Mouse (Mus musculus): ENCODE measurements at regions not wholly inside any gene's neighbourhood (a gene's known extent, or its start where the extent isn't known, plus 50 kb on each side); places are given as distances from the start of the nearest gene placed in this dataset.

GRCm38 (mm10) chr13:81037316-81037715 is 154.1 kb downstream of the Arrdc3 start:
- Histone ChIP-seq H3K36me3 (replicated peaks; ENCODE audit: insufficient read depth, low read length) (no peaks in the 10 kb centered on the region), H3K4me3 (ENCODE audit: low read depth, low read length) (no peak overlapping the region), H3K4me1 (ENCODE audit: insufficient read depth) (no peaks in the 10 kb centered on the region), H3K4me2 (ENCODE audit: low read depth, low read length) (no peak overlapping the region), H3K27ac (ENCODE audit: low read depth) (no peak overlapping the region), H3K9me3 (ENCODE audit: low read length) (no peaks in the 10 kb centered on the region), H3K27me3 (ENCODE audit: insufficient read depth, low read length) (no peaks in the 10 kb centered on the region), H3K9ac (replicated peaks) (no peak overlapping the region)
- WGBS (ENCODE audit: insufficient replicate concordance) = 66% methylated on average over 1 of the region's 1 CpGs
- no peak for TF ChIP-seq EP300 (IDR thresholded peaks at IDR 0.05; ENCODE audit: low read depth)
- TF ChIP-seq CTCF (IDR thresholded peaks at IDR 0.05; ENCODE audit: low read depth) = no peak
- no peak for DNase-seq
- no peak for ATAC-seq

- 75% methylated on average over 4 of the region's 4 CpGs for WGBS (ENCODE audit: insufficient replicate concordance)
Measured at GRCm38 (mm10) chr13:81038736-81039135, 155.6 kb downstream of the Arrdc3 start.

GRCm38 (mm10) chr13:81040494-81040893 is 157.3 kb downstream of the Arrdc3 start:
- Histone ChIP-seq H3K4me3 (ENCODE audit: low read depth, low read length) (no peak overlapping the region), H3K27ac (ENCODE audit: low read depth) (no peak overlapping the region), H3K27me3 (ENCODE audit: insufficient read depth, low read length) (no peaks in the 10 kb centered on the region), H3K9ac (replicated peaks) (no peak overlapping the region), H3K4me2 (ENCODE audit: low read depth, low read length) (no peak overlapping the region), H3K4me1 (ENCODE audit: insufficient read depth) (no peaks in the 10 kb centered on the region), H3K36me3 (replicated peaks; ENCODE audit: insufficient read depth, low read length) (no peaks in the 10 kb centered on the region), H3K9me3 (ENCODE audit: low read length) (no peaks in the 10 kb centered on the region)
- ATAC-seq = no peak
- no peak for DNase-seq
- no peak for TF ChIP-seq CTCF (IDR thresholded peaks at IDR 0.05; ENCODE audit: low read depth)
- TF ChIP-seq EP300 (IDR thresholded peaks at IDR 0.05; ENCODE audit: low read depth) = no peak

More at GRCm38 (mm10) chr13:81038736-81039135, 155.6 kb downstream of the Arrdc3 start:
- H3K4me1 ChIP-seq (ENCODE audit: insufficient read depth) = no peaks in the 10 kb centered on the region
- no peaks in the 10 kb centered on the region for H3K9me3 ChIP-seq (ENCODE audit: low read length)
- H3K4me2 ChIP-seq (ENCODE audit: low read depth, low read length) = no peak overlapping the region
- no peaks in the 10 kb centered on the region for H3K27me3 ChIP-seq (ENCODE audit: insufficient read depth, low read length)
- ATAC-seq = no peak
- H3K4me3 ChIP-seq (ENCODE audit: low read depth, low read length) = no peak overlapping the region
- no peak for DNase-seq
- H3K36me3 ChIP-seq (replicated peaks; ENCODE audit: insufficient read depth, low read length) = no peaks in the 10 kb centered on the region
- TF ChIP-seq CTCF (IDR thresholded peaks at IDR 0.05; ENCODE audit: low read depth) (no peak), EP300 (IDR thresholded peaks at IDR 0.05; ENCODE audit: low read depth) (no peak)
- no peak overlapping the region for H3K27ac ChIP-seq (ENCODE audit: low read depth)
- no peak overlapping the region for H3K9ac ChIP-seq (replicated peaks)

- no peak for ATAC-seq
- H3K27me3 ChIP-seq (ENCODE audit: insufficient read depth, low read length) = no peaks in the 10 kb centered on the region
- no peak overlapping the region for H3K4me2 ChIP-seq (ENCODE audit: low read depth, low read length)
- no peak overlapping the region for H3K9ac ChIP-seq (replicated peaks)
- DNase-seq = no peak
- 73% methylated on average over 3 of the region's 3 CpGs for WGBS (ENCODE audit: insufficient replicate concordance)
- H3K4me3 ChIP-seq (ENCODE audit: low read depth, low read length) = no peak overlapping the region
- no peaks in the 10 kb centered on the region for H3K36me3 ChIP-seq (replicated peaks; ENCODE audit: insufficient read depth, low read length)
- no peaks in the 10 kb centered on the region for H3K4me1 ChIP-seq (ENCODE audit: insufficient read depth)
- no peaks in the 10 kb centered on the region for H3K9me3 ChIP-seq (ENCODE audit: low read length)
- TF ChIP-seq EP300 (IDR thresholded peaks at IDR 0.05; ENCODE audit: low read depth) (no peak), CTCF (IDR thresholded peaks at IDR 0.05; ENCODE audit: low read depth) (no peak)
- H3K27ac ChIP-seq (ENCODE audit: low read depth) = no peak overlapping the region
Measured at GRCm38 (mm10) chr13:81041646-81042045, 158.5 kb downstream of the Arrdc3 start.

Measured in liver, postnatal 0 days (tissue).